Mouse (Mus musculus): ENCODE results near the gene Asb9. TPM values are rescaled to one million over a fixed set of nuclear protein-coding genes. Genes with fewer than 3 reads are reported as not detected.

Asb9 gene
- polyA plus RNA-seq, 1 experiment = not detected

GRCm38 (mm10) chrX:164526566-164526965 lies 20.4 kb downstream of the Asb9 start:
- H3ac ChIP-seq (ENCODE audit: control insufficient read depth, insufficient read length, low read depth) = no peak overlapping the region
- H3K36me3 ChIP-seq (ENCODE audit: control insufficient read depth, insufficient read depth) = no peaks in the 10 kb centered on the region
- TF ChIP-seq CEBPB (IDR thresholded peaks at IDR 0.05; ENCODE audit: low read depth) = no peak
- TF ChIP-seq CTCF (IDR thresholded peaks at IDR 0.05; ENCODE audit: control insufficient read depth, insufficient read depth, insufficient read length) = no peak
- TF ChIP-seq MYOG (IDR thresholded peaks at IDR 0.05; ENCODE audit: control insufficient read depth, extremely low read depth, insufficient read length) = no peak
- TF ChIP-seq MAX (IDR thresholded peaks at IDR 0.05) = no peak
- no peak for TF ChIP-seq MYOD1 (IDR thresholded peaks at IDR 0.05; ENCODE audit: control insufficient read depth, insufficient read length, low read depth)
- TF ChIP-seq FOSL1 (IDR thresholded peaks at IDR 0.05; ENCODE audit: insufficient read depth, low read length, poor library complexity, severe bottlenecking) = no peak
- TF ChIP-seq USF1 (IDR thresholded peaks at IDR 0.05; ENCODE audit: low read depth) = no peak
- H3K27me3 ChIP-seq (ENCODE audit: control insufficient read depth, insufficient read depth, insufficient read length) = no peaks in the 10 kb centered on the region
- H3K79me3 ChIP-seq (ENCODE audit: low read depth) = no peaks in the 10 kb centered on the region
- no peak overlapping the region for H3K4me3 ChIP-seq (ENCODE audit: insufficient read depth, poor library complexity, severe bottlenecking)
- H3K79me2 ChIP-seq (ENCODE audit: control insufficient read depth, insufficient read depth) = no peaks in the 10 kb centered on the region

GRCm38 (mm10) chrX:164541436-164542317 lies 35.5 kb downstream of the Asb9 start:
- no peaks in the 10 kb centered on the region for H3K27me3 ChIP-seq (ENCODE audit: control insufficient read depth, insufficient read depth, insufficient read length)
- TF ChIP-seq MYOD1 (IDR thresholded peaks at IDR 0.05; ENCODE audit: control insufficient read depth, insufficient read length, low read depth) = no peak
- TF ChIP-seq FOSL1 (IDR thresholded peaks at IDR 0.05; ENCODE audit: insufficient read depth, low read length, poor library complexity, severe bottlenecking) = no peak
- no peak for TF ChIP-seq MAX (IDR thresholded peaks at IDR 0.05)
- TF ChIP-seq MYOG (IDR thresholded peaks at IDR 0.05; ENCODE audit: control insufficient read depth, extremely low read depth, insufficient read length) = no peak
- no peak for TF ChIP-seq USF1 (IDR thresholded peaks at IDR 0.05; ENCODE audit: low read depth)
- no peak for TF ChIP-seq CTCF (IDR thresholded peaks at IDR 0.05; ENCODE audit: control insufficient read depth, insufficient read depth, insufficient read length)
- TF ChIP-seq CEBPB (IDR thresholded peaks at IDR 0.05; ENCODE audit: low read depth) = no peak
- H3ac ChIP-seq (ENCODE audit: control insufficient read depth, insufficient read length, low read depth) = no peak overlapping the region
- no peaks in the 10 kb centered on the region for H3K36me3 ChIP-seq (ENCODE audit: control insufficient read depth, insufficient read depth)
- no peaks in the 10 kb centered on the region for H3K79me2 ChIP-seq (ENCODE audit: control insufficient read depth, insufficient read depth)
- no peaks in the 10 kb centered on the region for H3K79me3 ChIP-seq (ENCODE audit: low read depth)
- no peak overlapping the region for H3K4me3 ChIP-seq (ENCODE audit: insufficient read depth, poor library complexity, severe bottlenecking)

GRCm38 (mm10) chrX:164570195-164570594 lies 64.1 kb downstream of the Asb9 start:
- Histone ChIP-seq H3K79me3 (ENCODE audit: low read depth) (no peaks in the 10 kb centered on the region), H3ac (ENCODE audit: control insufficient read depth, insufficient read length, low read depth) (no peak overlapping the region), H3K27me3 (ENCODE audit: control insufficient read depth, insufficient read depth, insufficient read length) (no peaks in the 10 kb centered on the region), H3K36me3 (ENCODE audit: control insufficient read depth, insufficient read depth) (no peaks in the 10 kb centered on the region), H3K4me3 (ENCODE audit: insufficient read depth, poor library complexity, severe bottlenecking) (no peak overlapping the region), H3K79me2 (ENCODE audit: control insufficient read depth, insufficient read depth) (no peaks in the 10 kb centered on the region)
- TF ChIP-seq MYOD1 (IDR thresholded peaks at IDR 0.05; ENCODE audit: control insufficient read depth, insufficient read length, low read depth) (no peak), MAX (IDR thresholded peaks at IDR 0.05) (no peak), MYOG (IDR thresholded peaks at IDR 0.05; ENCODE audit: control insufficient read depth, extremely low read depth, insufficient read length) (no peak), USF1 (IDR thresholded peaks at IDR 0.05; ENCODE audit: low read depth) (no peak), CEBPB (IDR thresholded peaks at IDR 0.05; ENCODE audit: low read depth) (no peak), FOSL1 (IDR thresholded peaks at IDR 0.05; ENCODE audit: insufficient read depth, low read length, poor library complexity, severe bottlenecking) (no peak), CTCF (IDR thresholded peaks at IDR 0.05; ENCODE audit: control insufficient read depth, insufficient read depth, insufficient read length) (no peak)

GRCm38 (mm10) chrX:164576967-164577366 lies 70.8 kb downstream of the Asb9 start:
- TF ChIP-seq CTCF (IDR thresholded peaks at IDR 0.05; ENCODE audit: control insufficient read depth, insufficient read depth, insufficient read length) (no peak), USF1 (IDR thresholded peaks at IDR 0.05; ENCODE audit: low read depth) (no peak), MYOG (IDR thresholded peaks at IDR 0.05; ENCODE audit: control insufficient read depth, extremely low read depth, insufficient read length) (no peak), FOSL1 (IDR thresholded peaks at IDR 0.05; ENCODE audit: insufficient read depth, low read length, poor library complexity, severe bottlenecking) (no peak), MYOD1 (IDR thresholded peaks at IDR 0.05; ENCODE audit: control insufficient read depth, insufficient read length, low read depth) (no peak), CEBPB (IDR thresholded peaks at IDR 0.05; ENCODE audit: low read depth) (no peak), MAX (IDR thresholded peaks at IDR 0.05) (no peak)
- Histone ChIP-seq H3K4me3 (ENCODE audit: insufficient read depth, poor library complexity, severe bottlenecking) (no peak overlapping the region), H3ac (ENCODE audit: control insufficient read depth, insufficient read length, low read depth) (no peak overlapping the region), H3K79me2 (ENCODE audit: control insufficient read depth, insufficient read depth) (no peaks in the 10 kb centered on the region), H3K27me3 (ENCODE audit: control insufficient read depth, insufficient read depth, insufficient read length) (no peaks in the 10 kb centered on the region), H3K79me3 (ENCODE audit: low read depth) (no peaks in the 10 kb centered on the region), H3K36me3 (ENCODE audit: control insufficient read depth, insufficient read depth) (no peaks in the 10 kb centered on the region)

Other genes with a start within 250 kb of the Asb9 start
- gene Bmx, start 248.1 kb upstream of the Asb9 start, polyA plus RNA-seq (2012; fragmentation: generic; extraction: Trizol) = not detected
- 16.0 TPM for gene Pir, start 237.0 kb upstream of the Asb9 start, polyA plus RNA-seq (2012; fragmentation: generic; extraction: Trizol)
- 2.8 TPM for gene Vegfd, start 132.9 kb upstream of the Asb9 start, polyA plus RNA-seq (2012; fragmentation: generic; extraction: Trizol)
- gene Piga, start 86.5 kb upstream of the Asb9 start, polyA plus RNA-seq (2012; fragmentation: generic; extraction: Trizol) = 3.2 TPM
- gene Asb11, start 69.3 kb upstream of the Asb9 start, polyA plus RNA-seq (2012; fragmentation: generic; extraction: Trizol) = not detected

All from C2C12 (cell line).